Mouse (Mus musculus) forebrain, embryonic 14.5 days (tissue): ENCODE measurements around the gene Usp6nl. TPM values are rescaled to one million over a fixed set of nuclear protein-coding genes. Genes with fewer than 3 reads are reported as not detected.

ENCODE experiments used
- ATAC-seq: fragments of 200-750 bp; cut with Nextera tagmentation; 2 replicates; pipeline ENCODE4 v1.8.0; 2017; ENCODE audit warnings: mild to moderate bottlenecking, moderate library complexity
- DNase-seq: peaks from one replicate; pipeline ENCODE4 v3.0.0-alpha.2; 2015; ENCODE audit warnings: low spot score
- H3K27ac ChIP-seq: fragments of 300-500 bp; sonication (generic); 2 replicates; pipeline ENCODE4 v1.5.1; 2014; ENCODE audit warnings: low read depth, mild to moderate bottlenecking, control low read depth, low read length, moderate library complexity
- H3K27me3 ChIP-seq: fragments of 300-500 bp; sonication (generic); replicated peaks from 2 replicates; pipeline ENCODE4 v1.6.1; 2014; ENCODE audit warnings: low read length, control low read depth, mixed read lengths; ENCODE audit not compliant: control insufficient read depth, insufficient read depth
- H3K36me3 ChIP-seq: fragments of 300-500 bp; sonication (generic); 2 replicates; pipeline ENCODE4 v1.6.1; 2014; ENCODE audit warnings: low read length, control low read depth; ENCODE audit not compliant: control insufficient read depth, insufficient read depth
- H3K4me1 ChIP-seq: fragments of 300-500 bp; sonication (generic); 2 replicates; pipeline ENCODE4 v1.6.1; 2014; ENCODE audit warnings: antibody characterized with exemption, low read length, control low read depth; ENCODE audit not compliant: control insufficient read depth, insufficient read depth
- H3K4me2 ChIP-seq: fragments of 300-500 bp; sonication (generic); 2 replicates; pipeline ENCODE4 v1.6.1; 2014; ENCODE audit warnings: mild to moderate bottlenecking, control low read depth, low read length
- H3K4me3 ChIP-seq: fragments of 300-500 bp; sonication (generic); 2 replicates; pipeline ENCODE4 v1.5.1; 2014; ENCODE audit warnings: low read depth, low read length, control low read depth
- H3K9ac ChIP-seq: fragments of 300-500 bp; sonication (generic); 2 replicates; pipeline ENCODE4 v1.6.1; 2014; ENCODE audit warnings: mild to moderate bottlenecking, low read length, control low read depth, moderate library complexity
- H3K9me3 ChIP-seq: fragments of 300-500 bp; sonication (generic); replicated peaks from 2 replicates; pipeline ENCODE4 v1.6.1; 2016; ENCODE audit warnings: low read length, control low read depth, mixed read lengths; ENCODE audit not compliant: control insufficient read depth
- WGBS: fragments of 180-500 bp; shearing (Covaris S2); extraction: QIAGEN DNeasy Blood & Tissue Kit; methylation state at CpG from one replicate; pipeline ENCODE4 v1.1.7; 2014; 5-methylcytosine and 5-hydroxymethylcytosine counted together
- polyA plus RNA-seq: library from polyadenylated mRNA; unstranded; fragments of >200 nt; fragmentation: Nextera tagmentation; extraction: Ambion mirVana; gene quantifications from 2 replicates; pipeline ENCODE4 v1.2.1, GENCODE M21; 2014

The Usp6nl gene
- polyA plus RNA-seq, 1 experiment from 2014 or later, result 6.6 TPM

DNA sequence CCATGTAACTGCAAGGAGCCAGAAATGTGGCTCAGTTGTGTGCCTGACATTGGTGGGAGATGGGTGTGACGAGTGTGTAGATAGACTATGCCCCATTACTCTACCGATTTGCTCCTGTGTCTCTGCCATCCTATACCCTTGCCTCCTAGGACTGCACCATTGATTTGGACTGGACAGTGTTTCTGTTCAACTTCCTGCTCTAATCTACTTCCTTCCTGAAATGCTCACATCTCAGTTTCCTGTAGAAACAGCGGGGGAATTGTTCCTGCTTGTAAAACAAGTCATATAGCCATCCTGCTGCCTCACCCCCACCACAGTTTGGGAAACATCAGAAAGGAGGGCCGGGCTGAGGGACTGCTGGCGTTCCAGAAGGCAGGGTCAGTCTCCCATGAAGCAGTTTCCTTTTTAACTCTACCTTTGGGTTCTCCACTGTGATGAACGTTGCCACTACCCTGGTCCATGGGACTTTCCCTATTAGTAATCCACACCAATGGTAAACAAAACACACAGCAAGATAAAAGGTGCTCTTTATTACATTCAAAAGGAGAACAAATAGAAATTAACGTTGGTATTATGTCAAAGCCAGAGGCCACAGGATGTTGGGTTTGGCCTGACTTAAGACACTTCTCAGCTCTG is 27.4 kb upstream of the Usp6nl start:
- H3K4me2 ChIP-seq, result no peak overlapping the region
- H3K27me3 ChIP-seq, result no peaks in the 10 kb centered on the region
- WGBS, result 82% methylated on average over 7 of the region's 7 CpGs
- no peaks in the 10 kb centered on the region for H3K4me1 ChIP-seq
- no peak overlapping the region for H3K9ac ChIP-seq
- H3K9me3 ChIP-seq, result no peaks in the 10 kb centered on the region
- ATAC-seq, result no peak
- H3K36me3 ChIP-seq, result no peaks in the 10 kb centered on the region
- no peak for DNase-seq
- no peak overlapping the region for H3K27ac ChIP-seq
- H3K4me3 ChIP-seq, result no peak overlapping the region

DNA sequence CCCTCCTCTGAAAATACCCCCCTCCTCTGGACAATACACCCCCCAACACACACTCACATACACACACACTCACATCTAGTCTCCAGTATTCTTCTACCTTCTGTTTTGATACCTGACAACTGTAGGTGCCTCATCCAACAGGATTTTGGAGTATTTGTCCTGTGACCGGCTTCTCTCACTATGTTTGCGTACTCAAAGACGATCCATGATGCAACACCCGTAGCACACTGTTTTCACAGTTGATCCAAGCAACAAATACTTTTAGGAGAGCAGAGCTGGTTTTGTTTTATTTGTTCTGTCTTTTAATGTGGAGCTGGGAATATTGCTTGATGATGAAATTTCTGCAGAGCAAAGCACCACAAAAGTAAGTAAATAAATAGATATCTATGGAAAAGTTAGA is 17.7 kb upstream of the Usp6nl start:
- 92% methylated on average over 4 of the region's 4 CpGs for WGBS
- ATAC-seq, result no peak
- H3K4me3 ChIP-seq, result no peak overlapping the region

DNA sequence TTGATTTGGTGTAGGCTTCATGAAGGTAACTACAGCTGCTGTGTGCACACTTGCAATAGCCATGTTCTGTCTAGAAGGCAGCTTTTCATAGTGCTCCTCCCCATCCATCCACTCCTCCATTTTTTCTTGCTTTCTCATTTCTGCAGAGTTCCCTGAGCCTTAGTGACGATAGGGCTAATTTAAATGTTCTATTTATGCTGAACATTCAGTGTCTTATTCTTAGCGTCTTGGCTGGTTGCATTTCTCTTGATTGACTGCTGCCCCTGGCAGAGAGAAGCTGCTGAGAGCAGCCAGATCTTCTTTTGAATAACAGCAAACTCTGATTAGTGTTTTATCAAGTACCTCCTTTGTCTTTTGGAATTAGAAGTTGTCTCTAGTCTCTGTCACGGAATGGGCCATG is 15.6 kb upstream of the Usp6nl start:
- H3K4me2 ChIP-seq, result no peak overlapping the region
- no peak overlapping the region for H3K27ac ChIP-seq
- no peaks in the 10 kb centered on the region for H3K36me3 ChIP-seq
- H3K4me1 ChIP-seq, result no peaks in the 10 kb centered on the region
- DNase-seq, result no peak
- no peak overlapping the region for H3K4me3 ChIP-seq
- no peak overlapping the region for H3K9ac ChIP-seq
- no peaks in the 10 kb centered on the region for H3K9me3 ChIP-seq
- ATAC-seq, result no peak
- H3K27me3 ChIP-seq, result no peaks in the 10 kb centered on the region
- WGBS, result 58% methylated on average over 3 of the region's 3 CpGs

More for the DNA sequence above, 17.7 kb upstream of the Usp6nl start:
- Histone ChIP-seq H3K27ac (no peak overlapping the region), H3K36me3 (no peaks in the 10 kb centered on the region), H3K27me3 (no peaks in the 10 kb centered on the region), H3K9ac (no peak overlapping the region), H3K9me3 (no peaks in the 10 kb centered on the region), H3K4me2 (no peak overlapping the region), H3K4me1 (no peaks in the 10 kb centered on the region)
- DNase-seq, result no peak

DNA sequence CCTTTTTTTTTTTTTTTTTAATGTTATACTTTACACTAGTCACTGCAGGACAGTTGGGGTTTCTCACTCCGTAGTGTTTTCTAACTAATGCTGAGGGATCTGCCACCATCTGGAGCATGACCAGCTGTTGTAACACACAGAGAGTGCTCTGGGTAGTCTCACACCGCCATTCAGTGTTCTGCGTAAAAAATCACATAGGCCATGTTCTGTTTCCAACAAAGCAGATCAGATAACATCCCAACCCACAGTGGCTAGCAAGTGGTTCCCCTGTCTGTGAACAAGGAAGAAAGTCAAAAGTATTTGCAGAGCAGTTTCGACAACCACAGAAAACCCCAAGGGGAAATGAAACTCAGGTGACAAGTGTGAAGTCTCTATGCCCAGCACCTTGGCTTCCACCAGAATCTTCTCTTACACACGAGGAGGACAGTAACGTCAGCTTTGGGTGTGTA is 13.1 kb upstream of the Usp6nl start:
- DNase-seq (no peak), ATAC-seq (no peak)
- no peaks in the 10 kb centered on the region for H3K4me1 ChIP-seq
- no peaks in the 10 kb centered on the region for H3K9me3 ChIP-seq
- no peak overlapping the region for H3K9ac ChIP-seq
- no peaks in the 10 kb centered on the region for H3K27me3 ChIP-seq
- no peak overlapping the region for H3K27ac ChIP-seq
- 87% methylated on average over 6 of the region's 6 CpGs for WGBS
- H3K4me2 ChIP-seq, result no peak overlapping the region
- no peaks in the 10 kb centered on the region for H3K36me3 ChIP-seq
- H3K4me3 ChIP-seq, result no peak overlapping the region

DNA sequence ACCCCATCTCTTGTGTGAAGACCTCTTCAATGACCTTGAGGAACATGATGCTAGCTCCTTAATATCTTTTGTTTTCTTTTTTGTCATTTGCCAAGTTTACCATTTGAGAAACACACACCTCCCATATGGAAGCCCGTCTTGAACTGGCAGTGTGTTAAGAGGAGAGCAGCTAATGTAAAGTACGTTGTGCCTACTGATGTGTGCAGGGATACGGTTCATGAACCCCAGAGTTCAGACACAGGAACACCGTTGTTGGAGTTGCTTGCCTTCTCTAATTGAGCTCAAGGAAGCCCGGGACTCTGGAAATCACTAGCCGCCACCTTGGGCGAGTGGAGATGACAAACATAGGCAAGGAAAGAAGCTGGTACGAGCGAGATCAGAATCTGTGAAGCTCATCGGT is 9.7 kb upstream of the Usp6nl start:
- Histone ChIP-seq H3K9ac (no peak overlapping the region), H3K4me1 (no peaks in the 10 kb centered on the region), H3K4me2 (no peak overlapping the region), H3K27me3 (no peaks in the 10 kb centered on the region), H3K36me3 (no peaks in the 10 kb centered on the region), H3K4me3 (no peak overlapping the region), H3K9me3 (no peaks in the 10 kb centered on the region), H3K27ac (no peak overlapping the region)
- no peak for ATAC-seq
- DNase-seq, result no peak
- 88% methylated on average over 10 of the region's 10 CpGs for WGBS

DNA sequence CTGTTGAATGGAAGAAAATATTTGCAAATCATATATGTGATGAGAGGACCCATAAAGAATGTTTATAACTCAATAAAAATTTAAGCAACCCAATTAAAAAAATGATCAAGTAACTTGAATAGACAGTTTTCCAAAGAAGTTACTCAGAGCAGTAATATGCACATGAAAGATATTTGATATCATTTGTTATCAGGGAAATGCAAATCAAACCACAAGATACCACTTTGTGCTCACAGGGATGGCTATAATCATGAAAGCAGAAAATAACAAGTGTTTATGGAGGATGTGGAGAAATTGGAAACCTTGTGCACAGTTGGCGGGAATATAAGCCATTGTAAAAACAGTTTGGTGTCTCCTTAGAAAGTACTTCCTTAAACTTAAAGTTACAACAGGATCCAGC is 8.7 kb upstream of the Usp6nl start:
- H3K9me3 ChIP-seq, result no peaks in the 10 kb centered on the region
- 89% methylated on average over 1 of the region's 1 CpGs for WGBS
- no peak overlapping the region for H3K4me2 ChIP-seq
- no peaks in the 10 kb centered on the region for H3K36me3 ChIP-seq
- ATAC-seq, result no peak
- no peak overlapping the region for H3K27ac ChIP-seq
- no peak overlapping the region for H3K9ac ChIP-seq
- no peaks in the 10 kb centered on the region for H3K4me1 ChIP-seq
- H3K27me3 ChIP-seq, result no peaks in the 10 kb centered on the region
- H3K4me3 ChIP-seq, result no peak overlapping the region
- DNase-seq, result no peak

DNA sequence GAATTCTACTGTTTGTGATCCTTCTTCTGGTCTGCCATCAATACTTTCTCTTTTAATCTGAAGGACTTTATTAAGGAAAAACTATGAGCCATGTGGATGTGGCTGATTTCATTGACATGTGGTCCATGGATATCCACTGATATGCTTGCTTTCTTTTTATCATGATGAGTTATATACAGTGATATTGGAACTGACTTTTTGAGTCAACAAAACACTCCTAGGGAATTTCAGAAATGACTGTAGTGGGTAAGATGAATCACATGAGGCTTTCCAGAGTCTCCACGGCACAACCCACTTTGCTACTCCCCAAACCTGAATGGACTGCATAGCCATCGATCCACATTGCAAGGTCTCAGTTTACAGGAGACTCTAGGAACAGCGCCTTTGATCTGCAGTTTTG is 2.3 kb upstream of the Usp6nl start:
- H3K4me2 ChIP-seq, result no peak overlapping the region
- no peak overlapping the region for H3K27ac ChIP-seq
- DNase-seq (no peak), ATAC-seq (no peak)
- H3K4me1 ChIP-seq, result peaks cover 13% of the 10 kb centered on the region
- no peak overlapping the region for H3K9ac ChIP-seq
- 89% methylated on average over 3 of the region's 3 CpGs for WGBS
- H3K9me3 ChIP-seq, result no peaks in the 10 kb centered on the region
- no peaks in the 10 kb centered on the region for H3K36me3 ChIP-seq
- no peaks in the 10 kb centered on the region for H3K27me3 ChIP-seq
- no peak overlapping the region for H3K4me3 ChIP-seq

DNA sequence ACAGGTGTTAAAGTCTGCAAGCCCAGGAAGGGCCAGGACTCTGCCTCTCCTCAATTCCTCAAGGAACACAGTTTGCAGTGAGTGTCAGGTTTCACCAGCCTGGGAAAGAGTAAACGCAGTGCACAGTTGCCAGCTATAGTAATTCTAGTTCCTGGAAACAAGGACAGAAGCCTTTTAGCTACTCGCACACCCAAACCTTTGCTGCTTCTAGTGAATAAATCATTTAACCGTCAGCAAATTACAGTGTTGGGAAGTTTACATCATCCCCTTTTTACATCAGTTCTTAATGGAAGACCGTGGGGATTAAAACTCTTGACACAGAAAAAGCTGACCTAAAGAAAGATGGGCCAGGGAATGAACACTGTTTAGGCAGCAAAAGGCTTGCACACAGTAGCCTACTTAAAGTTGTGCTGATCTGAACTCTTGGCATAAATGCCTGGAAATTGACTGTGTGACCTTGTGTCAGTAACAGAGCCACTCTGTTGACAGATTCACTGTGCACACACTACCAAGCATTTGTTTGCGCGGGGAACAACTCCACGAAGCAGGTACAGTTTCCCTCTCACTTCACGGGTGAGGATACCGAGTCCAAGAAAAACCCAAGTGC is 595 bp upstream of the Usp6nl start:
- H3K27me3 ChIP-seq, result no peaks in the 10 kb centered on the region
- no peaks in the 10 kb centered on the region for H3K36me3 ChIP-seq
- peak; percentile 34 for DNase-seq
- peak overlapping the region; percentile 95 for H3K4me3 ChIP-seq
- H3K9me3 ChIP-seq, result no peaks in the 10 kb centered on the region
- ATAC-seq, result no peak; the same call in 1 of the 2 replicates
- WGBS, result 5% methylated on average over 9 of the region's 9 CpGs
- peak overlapping the region; percentile 94 for H3K27ac ChIP-seq
- H3K4me1 ChIP-seq, result peaks cover 16% of the 10 kb centered on the region
- H3K9ac ChIP-seq, result peak overlapping the region; percentile 95
- peak overlapping the region; percentile 64 for H3K4me2 ChIP-seq

DNA sequence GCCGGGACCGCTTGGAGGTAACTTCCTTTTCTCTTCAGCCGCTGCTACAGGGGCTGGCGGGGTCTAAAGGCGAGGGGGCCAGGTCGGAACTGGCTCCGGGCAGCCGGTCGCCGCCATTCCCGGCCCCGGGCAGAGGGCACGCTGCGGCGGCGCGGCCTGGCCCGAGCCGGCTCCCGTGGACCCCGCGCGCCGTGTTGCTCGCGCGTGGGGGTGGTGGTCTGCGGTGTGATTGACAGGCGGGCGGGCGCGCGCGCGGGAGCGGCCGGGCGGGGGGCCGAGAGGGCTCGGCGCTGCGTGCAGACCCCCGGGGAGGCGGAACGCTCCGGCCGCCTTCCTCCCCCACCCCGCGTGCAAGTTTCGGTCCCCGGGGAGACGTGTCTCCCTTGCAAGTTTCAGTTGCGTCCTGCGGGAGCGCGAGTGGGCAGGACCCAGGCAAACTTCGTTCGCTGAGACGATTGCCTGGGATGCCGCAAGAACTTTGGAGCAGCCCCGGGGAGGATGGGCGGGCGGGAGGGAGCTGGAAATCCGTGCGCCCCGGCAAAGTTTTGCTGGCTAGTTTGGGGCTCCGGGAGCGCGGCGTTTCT is 563 bp downstream of the Usp6nl start:
- Histone ChIP-seq H3K27ac (peak overlapping the region; percentile 94), H3K9ac (peak overlapping the region; percentile 95), H3K4me2 (peak overlapping the region; percentile 64), H3K36me3 (no peaks in the 10 kb centered on the region), H3K4me3 (peak overlapping the region; percentile 95), H3K9me3 (no peaks in the 10 kb centered on the region), H3K27me3 (no peaks in the 10 kb centered on the region), H3K4me1 (peaks cover 16% of the 10 kb centered on the region)
- ATAC-seq, result peak; percentile 80
- DNase-seq, result peak; percentile 62
- WGBS, result under 1% methylated on average over 62 of the region's 70 CpGs
